Comparison of ENCODE assay signal across 17 mouse cellular contexts in the genomic region with DNA sequence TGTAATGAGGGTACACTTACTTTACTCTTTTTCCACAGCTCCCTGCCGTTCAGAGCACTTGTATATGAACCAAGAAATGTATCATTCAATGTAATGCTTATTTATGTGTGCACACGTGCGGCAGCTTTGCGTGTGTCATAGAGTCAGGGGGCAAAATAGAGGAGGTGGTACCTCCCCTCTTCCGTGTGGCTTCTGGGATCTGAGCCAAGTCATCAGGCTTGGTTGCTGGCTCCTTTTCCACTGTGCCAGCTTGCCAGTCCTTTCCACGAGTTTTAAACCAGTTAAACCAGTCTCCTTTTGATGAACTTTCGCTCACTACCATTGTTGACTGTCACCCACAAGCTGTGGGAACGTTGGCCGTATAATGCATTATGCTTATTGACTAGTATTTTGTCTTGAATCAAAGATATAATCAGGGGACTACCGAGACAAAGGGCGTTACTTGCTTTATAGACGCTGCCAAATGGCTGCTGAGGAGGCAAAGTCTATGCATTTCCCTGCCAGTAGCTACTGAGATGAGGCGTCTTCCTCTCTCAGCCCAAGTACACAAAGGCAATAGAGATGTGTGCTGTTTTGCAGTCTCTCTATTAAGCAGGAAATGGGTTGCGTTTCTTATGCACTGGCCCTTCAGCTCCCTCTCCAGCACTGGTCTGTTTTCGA. TPM values are rescaled to one million over a fixed set of nuclear protein-coding genes. Genes with fewer than 3 reads are reported as not detected.
"Had no signal": no experiment of that assay in that cellular context is flagged by ENCODE, and none has a peak within 500 bp of the region (broad histone marks: within the 10 kb centered on the region; RNA-seq: fewer than 3 reads in every experiment).

No protein-coding gene starts in this region.

RNA-seq across cellular contexts. Expression of gene G530012D18Rik, which starts 46.9 kb away (rescaled TPM):
- total RNA-seq: gastrocnemius, adult 18-20 months; gastrocnemius, adult 8-10 months; gastrocnemius, postnatal 14 days; gastrocnemius, postnatal 4 days; heart, adult 18-20 months; heart, adult 8-10 months; heart, postnatal 10 days; heart, postnatal 25 days; heart, postnatal 4 days; layer of hippocampus, adult 18-20 months; layer of hippocampus, adult 8-10 months; layer of hippocampus, postnatal 14 days; layer of hippocampus, postnatal 36 days; left cerebral cortex, adult 18-20 months; left cerebral cortex, adult 8-10 months; left cerebral cortex, postnatal 10 days; left cerebral cortex, postnatal 25 days had no signal
